Mouse (Mus musculus): ENCODE data around the gene Ube2d3. TPM values are rescaled to one million over a fixed set of nuclear protein-coding genes. Genes with fewer than 3 reads are reported as not detected.

Gene Ube2d3
- polyA plus RNA-seq, 1 experiment from 2014 or later, result 693 TPM

GRCm38 (mm10) chr3:135422856-135423607 lies 14.9 kb upstream of the Ube2d3 start:
- H3K36me3 ChIP-seq (ENCODE audit: control insufficient read depth, insufficient read depth, low read length), result no peaks in the 10 kb centered on the region
- peak overlapping the region; percentile 85 for H3K27ac ChIP-seq (ENCODE audit: low read depth, low read length)
- peak; percentile 99 for DNase-seq (ENCODE audit: low spot score, missing footprints)
- H3K27me3 ChIP-seq (ENCODE audit: control insufficient read depth, insufficient read depth, low read length), result no peaks in the 10 kb centered on the region
- H3K4me2 ChIP-seq, result peak overlapping the region; percentile 65
- H3K9ac ChIP-seq (ENCODE audit: low read length), result peak overlapping the region; percentile 85
- no peaks in the 10 kb centered on the region for H3K9me3 ChIP-seq (ENCODE audit: control insufficient read depth, low read length)
- H3K4me3 ChIP-seq (ENCODE audit: low read depth, low read length), result peak overlapping the region; percentile 77
- under 1% methylated on average over 99 of the region's 103 CpGs for WGBS
- peak; percentile 99 for ATAC-seq (ENCODE audit: low FRiP score)
- H3K4me1 ChIP-seq (ENCODE audit: control insufficient read depth, insufficient read depth, low read length), result peaks cover 9% of the 10 kb centered on the region; the same call in 1 of the 2 replicates

GRCm38 (mm10) chr3:135423608-135424212 lies 14.2 kb upstream of the Ube2d3 start, which contains the start of gene Cisd2:
TSS of gene Cisd2 (minus strand) at chr3:135423925.
- peak; percentile 4; the same call in 1 of the 2 replicates for ATAC-seq (ENCODE audit: low FRiP score)
- H3K27me3 ChIP-seq (ENCODE audit: control insufficient read depth, insufficient read depth, low read length), result no peaks in the 10 kb centered on the region
- 6% methylated on average over 8 of the region's 8 CpGs for WGBS
- no peak for DNase-seq (ENCODE audit: low spot score, missing footprints)
- H3K9me3 ChIP-seq (ENCODE audit: control insufficient read depth, low read length), result no peaks in the 10 kb centered on the region
- H3K4me1 ChIP-seq (ENCODE audit: control insufficient read depth, insufficient read depth, low read length), result peaks cover 9% of the 10 kb centered on the region; the same call in 1 of the 2 replicates
- H3K4me3 ChIP-seq (ENCODE audit: low read depth, low read length), result peak within 1 kb of the TSS; percentile 77
- H3K9ac ChIP-seq (ENCODE audit: low read length), result peak within 1 kb of the TSS; percentile 85
- peak within 1 kb of the TSS; percentile 85 for H3K27ac ChIP-seq (ENCODE audit: low read depth, low read length)
- H3K4me2 ChIP-seq, result peak within 1 kb of the TSS; percentile 65
- no peaks in the 10 kb centered on the region for H3K36me3 ChIP-seq (ENCODE audit: control insufficient read depth, insufficient read depth, low read length)

- WGBS, result 40% methylated on average over 14 of the region's 14 CpGs
- H3K4me1 ChIP-seq (ENCODE audit: control insufficient read depth, insufficient read depth, low read length), result peaks cover 16% of the 10 kb centered on the region
- no peaks in the 10 kb centered on the region for H3K9me3 ChIP-seq (ENCODE audit: control insufficient read depth, low read length)
- H3K36me3 ChIP-seq (ENCODE audit: control insufficient read depth, insufficient read depth, low read length), result no peaks in the 10 kb centered on the region
- no peak for ATAC-seq (ENCODE audit: low FRiP score)
- peak overlapping the region; percentile 67 for H3K9ac ChIP-seq (ENCODE audit: low read length)
- H3K27ac ChIP-seq (ENCODE audit: low read depth, low read length), result peak overlapping the region; percentile 100
- H3K27me3 ChIP-seq (ENCODE audit: control insufficient read depth, insufficient read depth, low read length), result no peaks in the 10 kb centered on the region
- peak overlapping the region; percentile 98 for H3K4me3 ChIP-seq (ENCODE audit: low read depth, low read length)
- H3K4me2 ChIP-seq, result peak overlapping the region; percentile 48
- DNase-seq (ENCODE audit: low spot score, missing footprints), result peak; percentile 85
Observed at GRCm38 (mm10) chr3:135436901-135437616, 890 bp upstream of the Ube2d3 start.

- H3K27me3 ChIP-seq (ENCODE audit: control insufficient read depth, insufficient read depth, low read length), result no peaks in the 10 kb centered on the region
- H3K9ac ChIP-seq (ENCODE audit: low read length), result peak overlapping the region; percentile 97
- H3K36me3 ChIP-seq (ENCODE audit: control insufficient read depth, insufficient read depth, low read length), result no peaks in the 10 kb centered on the region
- WGBS, result 1% methylated on average over 36 of the region's 50 CpGs
- H3K9me3 ChIP-seq (ENCODE audit: control insufficient read depth, low read length), result no peaks in the 10 kb centered on the region
- H3K4me3 ChIP-seq (ENCODE audit: low read depth, low read length), result peak overlapping the region; percentile 98
- H3K4me2 ChIP-seq, result peak overlapping the region; percentile 83
- H3K4me1 ChIP-seq (ENCODE audit: control insufficient read depth, insufficient read depth, low read length), result peaks cover 16% of the 10 kb centered on the region
- ATAC-seq (ENCODE audit: low FRiP score) (peak; percentile 82), DNase-seq (ENCODE audit: low spot score, missing footprints) (peak; percentile 99)
- H3K27ac ChIP-seq (ENCODE audit: low read depth, low read length), result peak overlapping the region; percentile 100
Observed at GRCm38 (mm10) chr3:135438531-135438912, 573 bp downstream of the Ube2d3 start.

- H3K36me3 ChIP-seq (ENCODE audit: control insufficient read depth, insufficient read depth, low read length), result no peaks in the 10 kb centered on the region
- no peaks in the 10 kb centered on the region for H3K27me3 ChIP-seq (ENCODE audit: control insufficient read depth, insufficient read depth, low read length)
- under 1% methylated on average over 56 of the region's 76 CpGs for WGBS
- ATAC-seq (ENCODE audit: low FRiP score) (peak; percentile 74), DNase-seq (ENCODE audit: low spot score, missing footprints) (peak; percentile 97)
- peak overlapping the region; percentile 98 for H3K4me3 ChIP-seq (ENCODE audit: low read depth, low read length)
- peak overlapping the region; percentile 83 for H3K4me2 ChIP-seq
- peak overlapping the region; percentile 100 for H3K27ac ChIP-seq (ENCODE audit: low read depth, low read length)
- H3K9ac ChIP-seq (ENCODE audit: low read length), result peak overlapping the region; percentile 97
- no peaks in the 10 kb centered on the region for H3K9me3 ChIP-seq (ENCODE audit: control insufficient read depth, low read length)
- peaks cover 16% of the 10 kb centered on the region for H3K4me1 ChIP-seq (ENCODE audit: control insufficient read depth, insufficient read depth, low read length)
Observed at GRCm38 (mm10) chr3:135438913-135439531, 1.1 kb downstream of the Ube2d3 start.

- WGBS, result 3% methylated on average over 15 of the region's 15 CpGs
Observed at GRCm38 (mm10) chr3:135439651-135440050, 1.7 kb downstream of the Ube2d3 start.

GRCm38 (mm10) chr3:135440221-135440620 lies 2.3 kb downstream of the Ube2d3 start:
- H3K9me3 ChIP-seq (ENCODE audit: control insufficient read depth, low read length), result no peaks in the 10 kb centered on the region
- DNase-seq (ENCODE audit: low spot score, missing footprints), result peak; percentile 87
- H3K27ac ChIP-seq (ENCODE audit: low read depth, low read length), result no peak overlapping the region
- H3K36me3 ChIP-seq (ENCODE audit: control insufficient read depth, insufficient read depth, low read length), result no peaks in the 10 kb centered on the region
- H3K4me2 ChIP-seq, result peak overlapping the region; percentile 83
- H3K4me3 ChIP-seq (ENCODE audit: low read depth, low read length), result peak overlapping the region; percentile 98
- H3K9ac ChIP-seq (ENCODE audit: low read length), result peak overlapping the region; percentile 97
- 27% methylated on average over 7 of the region's 7 CpGs for WGBS
- H3K4me1 ChIP-seq (ENCODE audit: control insufficient read depth, insufficient read depth, low read length), result peaks cover 16% of the 10 kb centered on the region
- no peak for ATAC-seq (ENCODE audit: low FRiP score)
- no peaks in the 10 kb centered on the region for H3K27me3 ChIP-seq (ENCODE audit: control insufficient read depth, insufficient read depth, low read length)

More at GRCm38 (mm10) chr3:135439651-135440050, 1.7 kb downstream of the Ube2d3 start:
- H3K9ac ChIP-seq (ENCODE audit: low read length), result peak overlapping the region; percentile 97
- H3K36me3 ChIP-seq (ENCODE audit: control insufficient read depth, insufficient read depth, low read length), result no peaks in the 10 kb centered on the region
- peaks cover 16% of the 10 kb centered on the region for H3K4me1 ChIP-seq (ENCODE audit: control insufficient read depth, insufficient read depth, low read length)
- H3K4me3 ChIP-seq (ENCODE audit: low read depth, low read length), result peak overlapping the region; percentile 98
- peak overlapping the region; percentile 100 for H3K27ac ChIP-seq (ENCODE audit: low read depth, low read length)
- DNase-seq (ENCODE audit: low spot score, missing footprints) (no peak), ATAC-seq (ENCODE audit: low FRiP score) (no peak)
- H3K9me3 ChIP-seq (ENCODE audit: control insufficient read depth, low read length), result no peaks in the 10 kb centered on the region
- H3K4me2 ChIP-seq, result peak overlapping the region; percentile 83
- H3K27me3 ChIP-seq (ENCODE audit: control insufficient read depth, insufficient read depth, low read length), result no peaks in the 10 kb centered on the region

- DNase-seq (ENCODE audit: low spot score, missing footprints) (peak; percentile 85), ATAC-seq (ENCODE audit: low FRiP score) (no peak)
- no peaks in the 10 kb centered on the region for H3K36me3 ChIP-seq (ENCODE audit: control insufficient read depth, insufficient read depth, low read length)
- H3K4me3 ChIP-seq (ENCODE audit: low read depth, low read length), result peak overlapping the region; percentile 98
- H3K9me3 ChIP-seq (ENCODE audit: control insufficient read depth, low read length), result no peaks in the 10 kb centered on the region
- 66% methylated on average over 10 of the region's 10 CpGs for WGBS
- H3K27me3 ChIP-seq (ENCODE audit: control insufficient read depth, insufficient read depth, low read length), result no peaks in the 10 kb centered on the region
- no peak overlapping the region for H3K27ac ChIP-seq (ENCODE audit: low read depth, low read length)
- H3K4me1 ChIP-seq (ENCODE audit: control insufficient read depth, insufficient read depth, low read length), result peaks cover 16% of the 10 kb centered on the region
- peak overlapping the region; percentile 83 for H3K4me2 ChIP-seq
- H3K9ac ChIP-seq (ENCODE audit: low read length), result no peak overlapping the region
Observed at GRCm38 (mm10) chr3:135440621-135441020, 2.7 kb downstream of the Ube2d3 start.

Data from midbrain, embryonic 11.5 days (tissue).